Mouse (Mus musculus) ES-E14 (cell line): ENCODE results near the gene Gm6588.
A peak's percentile ranks its signal among the peaks of the same experiment; 100 is the strongest.

ENCODE experiments used
- CHD2 ChIP-seq: IDR thresholded peaks from 2 replicates; pipeline ENCODE4 v1.6.1; 2014; ENCODE audit warnings: mild to moderate bottlenecking, low read depth, low read length, inconsistent platforms
- HCFC1 ChIP-seq: IDR thresholded peaks from 2 replicates; pipeline ENCODE4 v1.6.1; 2012; ENCODE audit warnings: low read length, inconsistent platforms, borderline replicate concordance; ENCODE audit not compliant: insufficient read depth
- MAFK ChIP-seq: IDR thresholded peaks from 2 replicates; pipeline ENCODE4 v1.6.1; 2014; ENCODE audit warnings: mild to moderate bottlenecking, low read depth, low read length, inconsistent platforms; ENCODE audit not compliant: insufficient read depth
- ZC3H11A ChIP-seq: IDR thresholded peaks from 2 replicates; pipeline ENCODE4 v1.6.1; 2012; ENCODE audit warnings: low read depth, mild to moderate bottlenecking, inconsistent platforms, low read length, borderline replicate concordance
- ZNF384 ChIP-seq: IDR thresholded peaks from 2 replicates; pipeline ENCODE4 v1.6.1; 2012; ENCODE audit warnings: low read depth, low read length, inconsistent platforms

GRCm38 (mm10) chr5:112428944-112429343, 20.3 kb upstream of the Gm6588 start:
- TF ChIP-seq HCFC1 (no peak), ZNF384 (no peak), ZC3H11A (peak; percentile 23; the same call in 1 of the 2 replicates), MAFK (no peak), CHD2 (no peak)
